Mouse (Mus musculus) kidney, adult 18-20 months (tissue): ENCODE data around the gene Kalrn.
A peak's percentile ranks its signal among the peaks of the same experiment; 100 is the strongest.

Experiments
- DNase-seq: peaks from one replicate; pipeline ENCODE4 v3.0.0; 2021

Gene Kalrn

DNA sequence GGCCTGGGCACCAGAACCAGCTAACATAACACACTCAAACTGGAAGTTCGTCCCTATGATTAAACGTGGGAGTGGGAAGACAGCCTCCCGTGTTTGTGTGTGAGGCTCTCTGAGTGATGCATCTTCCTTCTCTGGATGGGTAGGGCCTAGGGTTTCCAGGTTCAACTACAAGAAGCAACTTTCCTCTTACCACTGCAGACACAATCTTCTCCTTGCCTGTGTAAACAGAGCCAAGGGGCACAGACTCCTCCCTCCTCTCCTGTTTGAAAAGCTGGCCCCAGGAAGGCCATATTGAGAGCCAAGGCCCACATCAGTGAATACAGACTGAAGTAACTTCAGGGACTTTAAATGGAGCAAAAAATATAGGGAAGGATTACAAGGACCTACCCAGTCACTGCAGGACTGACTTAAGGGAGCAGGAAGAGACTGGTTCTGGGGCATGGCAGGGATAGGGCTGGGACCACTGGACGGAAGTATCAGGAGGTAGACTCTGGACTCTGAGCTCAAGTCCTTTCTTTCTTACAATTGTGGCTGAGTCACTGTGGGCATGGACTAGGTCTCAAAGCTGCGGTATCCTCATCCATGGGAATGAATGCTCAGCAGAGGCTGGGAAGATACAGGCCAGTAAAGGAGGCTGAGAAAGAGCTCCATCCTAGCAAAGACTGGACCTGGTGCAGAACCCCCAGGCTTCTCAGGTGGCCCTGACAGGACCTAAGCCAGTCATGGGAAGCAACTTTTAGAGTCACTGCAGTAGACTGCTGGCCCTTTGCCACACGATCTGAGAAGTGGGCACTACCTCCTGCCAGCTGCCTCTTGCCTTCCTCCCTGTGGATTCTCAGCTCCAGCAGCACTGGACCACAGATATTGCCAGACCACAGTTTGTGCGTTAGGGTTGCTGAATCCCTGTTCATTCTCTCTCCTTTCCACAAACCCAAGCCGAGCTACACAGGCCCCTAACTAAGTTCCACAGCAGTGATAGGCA, 228.1 kb downstream of the Kalrn start:
- DNase-seq, result no peak

DNA sequence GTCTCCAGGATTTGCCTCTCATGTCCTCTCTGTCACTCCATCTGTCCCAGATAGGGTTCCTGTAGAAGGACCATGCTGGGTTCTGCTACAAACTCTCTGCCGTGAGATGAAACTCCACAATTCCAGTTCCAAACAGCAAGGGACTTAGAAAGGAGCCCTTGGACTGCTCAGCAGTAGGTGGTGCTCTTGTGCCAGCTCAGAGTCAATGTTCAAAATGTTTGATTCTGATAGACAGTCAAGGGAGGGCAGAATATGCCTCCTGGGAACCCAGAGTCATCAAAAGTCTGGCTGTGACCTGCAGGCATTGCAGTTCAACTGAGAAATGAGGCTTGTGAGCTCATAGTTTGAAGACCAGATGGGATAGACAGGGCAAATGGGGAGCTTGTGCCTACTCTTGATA, 229.4 kb downstream of the Kalrn start:
- DNase-seq, result peak; percentile 75

DNA sequence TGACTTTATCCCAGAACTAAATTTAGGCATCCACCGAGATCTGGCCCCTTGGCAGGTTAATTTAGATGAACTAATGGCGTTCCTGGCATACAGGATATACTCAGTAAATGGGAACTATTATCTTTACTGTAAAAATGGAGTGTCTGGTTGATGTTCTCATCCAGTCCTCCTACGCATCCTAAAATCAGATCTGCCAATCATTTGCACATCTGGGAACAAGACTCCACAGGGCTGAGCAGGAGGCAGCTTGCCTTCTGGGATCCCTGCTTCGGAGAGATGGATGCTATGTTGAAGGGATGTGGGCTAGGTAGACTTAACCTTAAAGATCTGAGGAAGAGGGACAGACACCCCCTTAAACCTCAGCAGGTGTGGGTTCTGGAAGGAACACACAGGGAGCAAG, 230.2 kb downstream of the Kalrn start:
- no peak for DNase-seq

DNA sequence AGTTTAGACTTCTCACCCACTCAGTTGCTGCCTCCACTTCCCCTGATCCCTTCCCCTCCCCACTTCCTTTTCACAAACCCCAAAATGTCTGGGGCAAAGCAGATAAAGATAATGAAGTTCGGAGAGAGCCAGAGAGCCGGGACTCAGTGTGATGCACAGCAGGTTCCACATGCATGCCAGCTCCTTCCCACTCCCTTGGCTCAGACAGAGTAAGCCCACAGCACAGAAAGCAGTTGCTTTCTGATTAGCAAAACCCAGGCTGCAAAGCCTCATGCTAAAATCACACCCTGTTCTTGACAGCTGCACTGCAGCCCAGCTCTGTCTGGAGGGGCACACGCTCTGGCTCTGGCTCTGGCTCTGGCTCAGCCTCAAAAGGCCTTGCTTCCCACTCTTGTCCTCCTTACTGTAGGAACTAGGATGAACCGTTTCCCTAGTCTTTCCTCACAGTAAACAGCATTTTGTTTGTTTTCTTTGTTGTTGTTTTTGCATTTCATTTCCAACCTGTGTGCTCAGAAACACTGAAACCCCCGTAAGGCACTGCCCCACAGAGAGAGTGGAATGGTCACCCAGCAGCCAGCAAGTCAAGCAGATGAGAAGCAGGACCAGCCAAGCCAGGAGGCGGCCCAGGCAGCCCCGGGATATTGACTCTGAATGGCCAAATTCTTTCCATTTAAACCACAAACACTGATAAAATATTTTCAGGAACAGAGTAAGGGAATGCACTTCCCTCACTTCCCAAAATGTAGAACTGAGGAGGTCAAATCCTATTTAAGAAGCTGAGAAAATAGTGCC, 230.8 kb downstream of the Kalrn start:
- DNase-seq, result no peak

DNA sequence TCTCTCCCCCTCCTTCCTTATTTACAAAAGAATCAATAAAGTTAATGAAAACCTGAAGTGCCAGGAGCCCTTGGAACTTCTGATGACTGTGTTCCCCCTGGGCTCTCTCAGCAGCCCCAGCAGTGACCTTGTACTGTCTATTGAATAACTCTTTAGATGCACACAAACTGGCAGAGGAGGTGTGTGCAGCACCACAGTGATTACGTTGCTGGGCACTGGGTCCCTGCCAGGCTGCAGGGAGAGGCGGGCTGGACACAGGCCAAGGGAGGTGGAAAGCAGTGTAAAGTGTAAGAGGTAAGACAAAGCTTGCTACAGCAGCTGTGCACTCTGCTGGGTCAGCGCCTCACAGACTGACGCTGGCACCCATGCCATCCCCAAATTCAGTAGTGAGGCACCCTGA, 238.4 kb downstream of the Kalrn start:
- DNase-seq, result peak; percentile 56

DNA sequence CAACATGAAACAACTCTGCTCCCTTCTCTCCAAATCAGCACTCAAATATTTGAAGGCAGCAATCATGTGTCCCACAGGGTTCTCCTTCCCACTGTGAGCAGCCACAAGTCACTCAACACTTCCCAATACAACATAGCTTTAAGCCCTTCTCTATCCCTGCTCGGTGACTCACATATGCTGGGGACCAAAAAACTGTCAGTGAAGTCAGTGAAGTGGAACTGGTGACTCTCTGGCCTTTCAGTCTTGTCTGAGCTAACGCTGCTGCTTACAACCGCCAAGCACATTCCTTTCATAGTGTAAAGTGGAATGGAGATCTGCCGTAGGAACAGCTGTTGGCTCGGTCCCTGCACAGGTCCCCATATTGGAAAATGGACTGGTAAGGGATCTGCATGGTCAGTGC, 241.7 kb downstream of the Kalrn start:
- DNase-seq, result no peak

DNA sequence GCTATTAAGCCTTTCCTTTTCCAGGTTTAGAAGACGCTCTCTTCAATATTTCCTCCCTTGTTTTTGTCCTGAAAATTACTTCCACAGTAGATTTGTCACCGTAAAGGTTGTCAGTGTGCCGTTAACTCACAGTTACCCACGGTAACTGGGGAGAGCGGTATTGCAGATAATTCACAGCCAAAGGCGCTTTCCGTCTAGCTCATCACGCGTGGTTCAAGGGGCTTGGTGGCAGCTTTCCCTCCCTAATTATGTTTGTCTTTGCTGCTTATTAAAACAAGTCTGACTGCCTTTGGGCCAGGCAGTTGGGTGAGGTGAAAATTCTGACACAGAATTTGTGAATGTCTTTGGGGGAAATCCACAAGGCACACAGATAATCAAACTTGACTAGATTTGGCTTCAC, 243.5 kb downstream of the Kalrn start:
- DNase-seq, result no peak

DNA sequence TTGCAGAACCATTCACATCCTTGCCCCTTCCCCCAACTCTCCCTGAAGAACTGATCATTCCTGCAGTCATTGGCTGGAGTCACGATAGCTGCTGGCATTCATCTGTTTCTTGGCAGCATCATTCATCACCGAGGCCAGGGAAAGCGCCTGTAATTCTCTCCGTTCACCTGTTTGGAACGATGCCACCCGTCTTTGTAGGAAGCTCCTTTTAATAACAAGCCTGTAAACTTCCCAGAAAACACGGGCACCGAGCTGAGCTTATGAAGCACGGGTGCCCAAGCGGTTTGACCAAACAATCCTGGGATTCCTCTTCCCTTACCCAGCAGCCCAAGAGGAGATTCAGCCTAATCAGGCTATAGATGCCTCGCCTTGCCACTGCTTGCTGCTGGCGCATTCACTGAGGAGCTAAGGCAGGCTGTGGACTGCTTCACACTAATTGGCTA, 243.9 kb downstream of the Kalrn start:
- no peak for DNase-seq

DNA sequence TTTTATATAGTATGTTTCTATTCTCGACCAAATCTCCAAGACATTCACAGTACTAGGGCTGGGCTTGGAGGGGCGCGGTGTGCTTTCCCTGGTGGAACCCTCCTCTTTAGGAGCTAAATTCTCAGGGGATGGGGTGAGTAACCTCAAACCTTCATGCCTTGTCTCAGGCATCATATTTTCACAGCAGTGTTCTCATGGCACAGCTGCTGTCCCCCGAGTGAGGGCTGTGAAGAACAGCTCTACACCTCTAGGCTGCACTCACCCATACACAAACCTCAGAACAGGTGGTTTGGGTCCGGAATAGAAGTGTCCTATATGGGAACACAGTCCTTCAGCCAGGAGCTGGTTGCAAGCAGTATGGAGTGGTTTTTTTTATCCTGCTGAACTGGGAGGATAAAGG, 245.4 kb downstream of the Kalrn start:
- DNase-seq, result no peak

DNA sequence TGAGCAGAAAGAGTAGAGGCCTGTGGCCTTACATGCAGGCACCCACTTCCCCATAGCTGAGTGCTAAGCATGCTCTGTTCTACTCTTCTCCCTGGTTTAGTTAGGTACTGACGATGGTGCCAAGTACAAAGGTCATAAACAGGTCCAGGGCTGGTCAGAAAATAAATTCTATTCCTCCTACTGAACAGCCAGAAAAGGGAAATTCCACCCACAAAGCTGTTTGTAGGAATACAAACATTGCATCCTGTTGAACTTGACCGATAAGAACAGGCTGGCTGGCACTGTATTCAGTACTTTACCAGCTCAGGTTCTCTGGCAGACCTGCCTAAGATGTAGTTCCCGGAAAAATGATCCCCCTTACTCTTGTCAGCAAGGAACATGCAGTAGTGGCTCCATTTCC, 247.5 kb downstream of the Kalrn start:
- DNase-seq, result no peak

DNA sequence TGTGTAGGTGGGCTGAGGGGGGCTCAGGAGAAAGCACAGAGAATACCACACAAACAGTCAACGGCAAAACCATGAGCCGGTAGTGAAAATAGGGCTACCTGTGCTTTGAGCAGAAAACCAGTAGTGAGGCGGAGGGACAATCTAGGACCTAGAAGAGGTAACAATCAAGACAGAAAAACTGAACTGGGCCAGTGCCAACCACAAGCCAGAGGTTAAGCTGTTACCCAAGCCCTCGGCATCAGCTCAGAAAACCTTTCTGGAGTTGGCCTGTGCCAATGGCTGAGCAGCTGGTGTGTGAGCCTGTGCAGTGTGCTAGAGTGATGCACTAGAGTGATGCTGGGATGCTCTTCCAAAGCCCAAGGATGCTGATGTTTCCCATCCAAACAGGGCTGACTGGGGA, 248.2 kb downstream of the Kalrn start:
- DNase-seq, result no peak

DNA sequence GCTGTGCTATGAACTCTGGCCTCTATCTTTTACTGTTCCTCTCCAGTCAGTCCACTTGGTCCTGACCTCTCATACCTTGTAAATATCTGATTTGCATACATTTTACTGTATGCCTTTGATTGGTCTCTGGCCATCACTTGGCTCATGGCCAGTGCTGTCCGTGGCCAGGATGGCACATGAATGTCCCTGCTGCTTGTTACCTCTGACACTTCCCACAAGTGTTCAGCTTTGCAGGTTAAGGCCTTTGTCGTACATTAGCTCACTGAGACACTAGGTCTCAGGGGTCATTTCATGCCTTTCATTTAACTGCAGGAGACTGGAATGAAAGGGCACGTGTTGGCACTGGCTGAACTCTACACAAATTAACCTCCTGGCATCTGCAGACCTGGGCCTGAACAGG, 248.6 kb downstream of the Kalrn start:
- DNase-seq, result peak; percentile 66

DNA sequence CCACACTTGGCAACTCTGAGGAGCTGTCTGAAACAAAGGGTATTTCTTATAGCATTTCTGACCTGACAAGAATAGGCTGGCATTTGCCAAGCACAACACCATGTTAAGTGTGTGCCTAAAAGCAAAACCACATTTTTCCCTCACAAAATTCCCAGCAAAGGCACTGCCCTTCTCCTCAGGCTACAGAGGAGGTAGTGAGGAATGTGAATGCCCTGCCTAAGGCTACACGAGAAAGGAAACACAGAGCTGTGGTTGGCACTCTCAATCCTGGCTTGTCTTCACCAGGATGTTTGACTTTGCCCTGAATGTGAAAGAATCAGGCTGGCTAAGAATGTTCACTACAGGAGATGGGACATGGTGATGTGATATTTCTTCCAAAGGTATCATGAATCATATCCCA, 249.8 kb downstream of the Kalrn start:
- DNase-seq, result no peak

DNA sequence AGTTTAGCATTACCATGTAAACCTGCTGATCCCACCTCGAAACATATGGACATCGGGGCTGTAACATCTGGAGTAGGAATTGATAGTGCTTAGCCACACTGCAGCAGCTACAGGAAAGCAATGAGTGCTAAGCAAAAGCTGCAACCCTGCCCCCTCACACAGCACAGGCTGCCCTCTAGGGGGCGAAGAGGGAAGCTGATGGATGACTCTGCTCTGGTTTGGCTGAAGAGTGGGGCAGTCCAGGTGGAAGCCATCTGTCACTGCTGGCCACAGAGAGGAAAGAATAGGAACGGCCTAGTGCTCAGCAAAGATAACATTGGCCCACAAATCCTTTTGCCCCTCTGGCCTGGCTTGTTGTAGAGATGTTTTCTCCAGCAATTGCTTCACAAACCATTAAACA, 250.8 kb downstream of the Kalrn start:
- DNase-seq, result peak; percentile 52

DNA sequence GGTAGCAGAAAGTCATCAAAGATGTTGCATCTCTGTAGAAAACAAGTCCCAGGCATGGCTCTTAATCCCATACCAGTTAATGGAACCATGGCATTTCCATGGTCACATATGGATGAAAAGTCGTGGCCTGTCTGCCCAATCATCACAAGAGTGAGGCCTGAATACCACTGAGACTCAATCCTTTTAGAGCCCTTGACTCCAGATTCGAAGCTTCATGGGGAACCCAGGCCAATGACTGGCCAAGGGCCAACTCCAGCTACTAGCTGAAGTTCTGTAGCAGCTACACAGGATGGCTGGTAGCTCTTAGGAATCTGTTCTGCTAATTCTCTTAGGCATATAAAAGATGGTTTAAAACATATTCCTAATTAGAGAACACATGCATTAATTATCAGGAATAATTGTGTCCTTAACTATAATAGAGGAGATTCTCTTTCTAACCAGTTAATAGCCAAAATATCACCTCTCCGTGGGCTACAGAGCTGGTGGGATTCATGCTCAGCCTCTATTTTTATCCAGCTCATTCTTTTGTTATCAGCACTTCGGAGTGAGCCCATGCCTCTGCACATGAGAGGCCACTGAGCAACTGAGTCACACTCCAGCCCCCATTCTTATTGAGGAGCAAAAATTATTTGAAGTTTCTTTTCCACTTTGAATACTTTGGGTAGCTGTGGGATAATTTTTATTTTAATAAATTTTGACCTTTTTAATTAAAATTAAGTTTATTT, 252.1 kb downstream of the Kalrn start:
- no peak for DNase-seq

DNA sequence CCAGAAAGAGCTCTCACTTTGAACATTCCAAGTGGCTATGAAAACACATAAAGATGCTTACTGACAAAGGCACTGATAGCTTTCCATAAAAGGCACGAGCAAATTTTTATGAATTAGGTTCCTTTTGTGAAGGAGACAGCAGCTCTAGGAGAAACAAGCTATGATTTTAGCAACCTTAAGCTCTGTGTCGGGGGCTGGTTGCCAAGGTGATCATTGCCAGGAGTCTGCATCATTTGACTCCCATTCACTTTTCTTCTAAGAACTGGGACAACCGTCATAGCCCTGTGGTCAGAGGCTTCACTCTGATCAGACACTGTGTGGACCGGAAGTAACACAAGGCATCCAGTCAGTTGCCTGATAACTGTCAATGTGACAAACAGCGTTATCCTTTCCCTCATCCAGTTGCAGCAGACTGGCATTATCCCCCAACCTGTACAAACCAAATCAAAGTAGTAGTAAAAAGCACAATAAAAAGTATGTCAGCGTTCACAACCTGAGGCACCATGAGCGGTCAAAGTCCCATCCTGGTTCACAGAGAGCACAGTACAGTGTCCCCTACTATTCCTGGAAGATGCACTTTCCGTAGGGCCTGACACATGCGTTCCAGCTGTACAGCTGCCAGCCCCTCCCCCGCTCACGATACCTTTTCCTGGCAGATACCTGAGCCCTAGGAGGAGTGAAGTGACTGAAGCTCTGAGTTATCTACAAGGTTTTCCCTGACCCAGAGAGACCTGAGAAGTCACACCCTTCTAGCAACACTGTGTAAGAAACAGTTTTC, 253.1 kb downstream of the Kalrn start:
- peak; percentile 67 for DNase-seq

DNA sequence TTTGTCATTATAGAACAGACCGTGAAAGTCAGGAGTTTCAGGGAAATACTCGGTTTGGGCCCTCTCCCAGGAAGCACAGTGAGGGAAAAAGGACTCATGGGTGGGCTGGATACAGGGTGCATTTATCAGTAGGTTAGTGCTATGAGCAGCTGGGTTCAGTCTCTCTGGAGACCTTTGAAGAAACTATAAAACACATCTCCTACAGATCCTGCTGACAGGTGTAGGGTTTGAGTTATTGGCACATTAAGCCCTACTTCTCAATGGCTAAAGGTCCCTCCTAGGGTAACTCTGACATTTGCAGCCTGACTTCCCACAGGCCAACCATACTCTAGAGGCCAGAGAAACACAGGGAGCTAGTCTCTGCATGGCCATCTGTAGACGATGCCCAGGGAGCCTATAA, 256.2 kb downstream of the Kalrn start:
- no peak for DNase-seq

DNA sequence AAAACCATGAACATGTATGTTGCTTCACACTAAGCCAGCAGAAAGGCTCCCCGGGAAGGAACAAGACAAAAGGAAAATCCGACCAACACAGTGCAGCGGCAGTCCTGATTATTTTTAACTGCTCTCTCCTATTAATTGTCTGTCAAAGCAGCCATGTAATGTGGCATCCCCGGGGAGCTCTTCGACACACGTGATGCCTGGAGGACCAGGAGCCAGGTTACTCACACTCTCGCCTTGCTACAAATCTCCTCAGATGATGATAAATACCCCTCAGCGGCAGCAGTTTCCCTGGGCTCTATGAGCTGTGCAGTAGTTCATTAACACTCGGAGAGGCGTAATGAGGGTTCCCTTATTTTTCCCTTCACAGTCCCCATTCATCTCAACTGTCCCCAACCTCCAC, 257.1 kb downstream of the Kalrn start:
- no peak for DNase-seq

DNA sequence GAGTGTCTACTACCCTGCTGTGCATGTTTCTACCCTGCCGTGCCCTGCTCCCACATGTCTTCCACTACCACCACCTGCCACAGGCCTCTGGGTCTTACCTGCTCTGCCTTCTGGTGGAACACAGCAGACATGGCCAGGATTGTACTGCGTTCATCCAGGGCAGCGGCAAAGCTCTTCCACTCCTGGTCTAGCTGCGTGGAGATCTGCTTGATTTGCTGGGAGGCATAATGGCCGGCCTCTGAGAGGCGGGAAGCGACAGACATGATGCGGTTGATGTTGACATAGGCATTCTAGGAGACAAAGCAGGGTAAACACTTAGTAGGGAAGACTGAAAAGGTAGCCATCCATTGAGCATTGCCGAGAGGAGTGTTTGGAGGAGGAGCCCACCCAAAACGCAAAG, 259.3 kb downstream of the Kalrn start:
- DNase-seq, result no peak

DNA sequence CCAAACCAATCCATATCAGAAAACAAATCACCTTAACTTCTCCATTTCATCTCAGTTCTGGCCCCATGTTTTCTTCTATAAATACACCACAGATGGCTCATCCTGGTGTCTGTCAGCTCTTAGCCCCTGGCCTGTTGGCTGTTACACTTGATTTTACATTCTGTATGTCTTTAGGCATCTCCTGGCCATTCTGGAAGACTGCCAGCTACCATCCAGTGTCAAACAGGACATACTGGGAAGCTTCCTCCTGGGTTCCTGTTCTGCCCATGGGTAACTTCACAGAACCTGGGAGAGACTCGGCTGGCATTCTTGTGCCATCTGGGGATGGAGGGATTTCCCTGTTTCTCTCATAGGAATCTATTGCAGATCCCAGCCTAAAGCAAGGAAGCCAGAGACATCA, 261.8 kb downstream of the Kalrn start:
- no peak for DNase-seq

DNA sequence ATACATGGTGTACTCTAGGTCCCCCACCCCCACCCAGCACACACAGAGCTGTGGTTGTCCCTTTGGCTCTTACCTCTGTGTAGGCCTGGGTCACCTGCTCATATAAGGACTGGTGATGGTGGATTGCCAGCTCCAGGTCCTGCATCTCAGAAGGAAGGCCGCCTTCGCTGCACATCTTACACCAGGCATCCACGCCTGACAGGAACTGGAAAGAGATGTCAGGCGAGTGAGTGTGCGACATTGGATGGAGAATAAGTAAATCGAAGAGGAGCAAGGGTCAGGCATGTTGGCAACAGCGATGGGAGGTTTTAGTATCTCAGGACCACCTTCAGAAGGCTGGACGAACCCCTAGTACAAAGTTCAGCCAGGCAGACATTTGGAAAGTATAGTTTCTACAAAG, 263.0 kb downstream of the Kalrn start:
- no peak for DNase-seq

DNA sequence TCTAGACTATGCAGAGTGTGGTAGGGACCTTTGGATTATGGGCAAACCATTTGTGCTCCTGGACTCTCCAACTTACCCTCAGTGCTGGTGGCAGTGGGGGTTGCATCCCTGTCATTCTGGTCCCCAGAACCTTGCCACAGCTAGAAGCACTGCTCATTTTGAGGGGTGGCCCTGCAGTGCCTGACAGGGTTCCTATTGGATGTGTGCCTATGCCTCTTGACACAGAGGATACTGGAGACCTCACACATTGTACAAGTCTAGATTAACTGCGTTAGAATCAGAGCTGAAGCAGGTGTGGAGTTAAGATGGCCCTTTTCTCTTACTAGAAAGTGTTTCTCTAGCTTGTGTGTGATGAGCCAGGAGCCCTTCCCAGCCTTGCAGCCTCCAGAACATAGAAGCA, 265.0 kb downstream of the Kalrn start:
- DNase-seq, result no peak

DNA sequence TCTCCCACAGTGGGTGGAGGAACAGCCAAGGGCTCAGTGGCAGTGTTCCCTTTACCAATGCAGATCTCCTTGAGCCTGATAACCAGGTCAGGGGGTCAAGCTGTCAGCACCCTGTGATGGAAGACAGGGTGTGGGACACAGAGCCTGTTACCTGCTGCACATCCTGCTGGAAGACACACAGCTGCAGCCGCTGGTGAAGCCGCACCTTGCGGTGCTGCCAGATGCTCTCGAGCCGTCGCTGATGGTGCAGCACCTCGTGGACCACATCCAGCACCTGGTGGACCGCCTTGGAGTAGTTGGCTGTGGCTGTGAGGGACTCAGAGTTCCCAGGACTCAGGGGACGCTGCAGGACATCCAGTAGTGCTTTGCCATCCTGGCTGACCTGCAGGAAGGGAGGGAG, 265.9 kb downstream of the Kalrn start:
- no peak for DNase-seq
